Mouse (Mus musculus): ENCODE measurements around the gene Gm960. TPM values are rescaled to one million over a fixed set of nuclear protein-coding genes. Genes with fewer than 3 reads are reported as not detected.

Gm960 gene
- total RNA-seq (2022), result not detected

DNA sequence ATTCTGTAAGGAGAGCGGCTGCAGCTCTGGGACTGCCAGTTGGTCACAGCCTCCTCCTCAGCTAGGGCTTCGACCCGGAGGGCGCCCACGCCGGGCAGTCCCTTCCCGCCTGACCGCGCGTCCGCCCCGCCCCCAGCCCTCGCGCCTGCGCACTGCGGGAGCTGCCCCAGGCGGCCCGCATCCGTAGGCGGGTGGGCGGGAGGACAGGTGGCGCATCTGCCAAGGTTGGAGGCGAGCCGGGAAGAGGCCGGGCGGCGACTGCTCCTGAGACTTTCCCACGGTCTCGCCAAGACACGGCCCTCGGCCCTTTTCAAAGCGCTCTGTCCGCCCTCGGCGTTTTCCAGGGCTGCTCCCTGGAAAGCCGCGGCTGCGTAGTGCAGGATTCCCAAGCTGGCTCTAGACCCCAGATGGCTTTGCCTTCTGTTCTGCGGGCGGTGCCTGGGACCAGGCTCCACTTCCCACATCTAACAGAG is at the start of gene Gm960:
Gm960 (minus strand) TSS at position 464 of the 473 bp plus-strand sequence.
- peak; percentile 30 to 53 for DNase-seq (ENCODE audit: low spot score in 2 of 2)

DNA sequence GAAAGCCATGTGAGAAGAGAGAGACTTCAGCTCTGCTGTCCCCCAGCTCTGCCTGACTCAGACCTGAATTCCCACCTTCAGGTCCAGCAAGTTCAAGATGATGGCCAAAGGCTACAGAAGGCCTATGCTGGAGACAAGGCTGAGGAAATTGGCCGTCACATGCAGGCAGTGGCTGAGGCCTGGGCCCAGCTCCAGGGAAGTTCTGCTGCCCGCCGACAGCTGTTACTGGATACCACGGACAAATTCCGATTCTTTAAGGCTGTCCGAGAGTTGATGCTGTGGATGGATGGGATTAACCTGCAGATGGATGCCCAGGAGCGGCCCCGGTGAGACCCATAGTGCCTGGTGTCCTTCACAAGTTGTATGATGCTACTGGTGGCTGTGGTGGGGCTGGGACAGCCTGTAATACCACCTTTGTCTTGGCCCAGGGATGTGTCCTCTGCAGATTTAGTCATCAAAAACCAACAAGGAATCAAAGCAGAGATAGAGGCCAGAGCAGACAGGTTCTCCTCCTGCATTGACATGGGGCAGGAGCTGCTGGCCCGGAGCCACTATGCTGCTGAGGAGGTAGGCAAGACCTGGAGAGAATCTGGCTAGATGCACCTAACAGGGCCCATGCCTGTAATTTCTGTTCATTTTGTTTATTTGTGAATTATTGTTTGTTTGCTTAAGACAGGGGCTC is 49.3 kb upstream of the Gm960 start:
- peak in 1 of 2 experiments; percentile 1 for DNase-seq (ENCODE audit: low spot score in 2 of 2)

DNA sequence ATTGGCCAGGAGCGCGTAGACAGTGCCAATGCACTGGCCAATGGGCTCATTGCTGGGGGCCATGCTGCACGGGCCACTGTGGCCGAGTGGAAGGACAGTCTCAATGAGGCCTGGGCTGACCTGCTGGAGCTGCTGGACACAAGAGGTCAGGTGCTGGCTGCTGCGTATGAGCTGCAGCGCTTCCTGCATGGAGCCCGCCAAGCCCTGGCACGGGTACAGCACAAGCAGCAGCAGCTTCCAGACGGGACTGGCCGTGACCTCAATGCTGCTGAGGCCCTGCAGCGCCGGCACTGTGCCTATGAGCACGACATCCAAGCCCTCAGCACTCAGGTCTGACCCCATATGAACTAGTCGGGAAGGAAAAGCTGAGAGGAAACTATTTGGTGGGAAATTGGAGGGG is 48.1 kb upstream of the Gm960 start:
- peak; percentile 18 to 61 for DNase-seq (ENCODE audit: low spot score in 2 of 2)

DNA sequence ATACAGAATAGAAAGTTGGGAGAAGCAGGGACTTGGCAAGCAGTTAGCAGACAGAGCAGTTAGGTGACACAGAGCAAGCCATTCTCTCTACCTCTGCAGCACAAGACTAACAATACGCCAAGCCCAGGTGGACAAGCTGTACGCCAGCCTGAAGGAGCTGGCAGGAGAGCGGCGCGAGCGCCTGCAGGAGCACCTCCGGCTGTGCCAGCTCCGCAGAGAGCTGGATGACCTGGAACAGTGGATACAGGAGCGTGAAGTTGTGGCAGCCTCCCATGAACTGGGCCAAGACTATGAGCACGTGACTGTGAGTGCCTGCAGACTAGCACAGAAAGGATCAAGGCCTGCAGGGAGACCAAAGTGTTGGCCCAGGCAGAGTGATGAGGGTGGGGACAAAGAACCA is 47.2 kb upstream of the Gm960 start:
- no peak for DNase-seq (ENCODE audit: low spot score in 2 of 2)

DNA sequence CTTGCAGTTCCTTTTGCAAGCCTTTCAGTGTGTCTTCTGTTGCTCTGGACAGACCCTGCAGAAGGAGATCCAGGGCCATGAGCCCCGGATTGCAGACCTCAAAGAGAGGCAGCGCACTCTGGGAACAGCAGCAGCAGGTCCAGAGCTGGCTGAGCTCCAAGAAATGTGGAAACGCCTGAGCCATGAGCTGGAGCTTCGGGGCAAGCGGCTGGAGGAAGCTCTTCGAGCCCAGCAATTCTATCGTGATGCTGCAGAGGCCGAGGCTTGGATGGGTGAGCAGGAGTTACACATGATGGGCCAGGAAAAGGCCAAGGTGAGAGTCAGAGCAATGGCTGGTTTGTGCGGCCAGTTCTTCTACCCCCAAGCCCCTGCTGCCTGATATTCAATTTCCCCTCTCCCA is 46.6 kb upstream of the Gm960 start:
- DNase-seq (ENCODE audit: low spot score in 2 of 2), result no peak

DNA sequence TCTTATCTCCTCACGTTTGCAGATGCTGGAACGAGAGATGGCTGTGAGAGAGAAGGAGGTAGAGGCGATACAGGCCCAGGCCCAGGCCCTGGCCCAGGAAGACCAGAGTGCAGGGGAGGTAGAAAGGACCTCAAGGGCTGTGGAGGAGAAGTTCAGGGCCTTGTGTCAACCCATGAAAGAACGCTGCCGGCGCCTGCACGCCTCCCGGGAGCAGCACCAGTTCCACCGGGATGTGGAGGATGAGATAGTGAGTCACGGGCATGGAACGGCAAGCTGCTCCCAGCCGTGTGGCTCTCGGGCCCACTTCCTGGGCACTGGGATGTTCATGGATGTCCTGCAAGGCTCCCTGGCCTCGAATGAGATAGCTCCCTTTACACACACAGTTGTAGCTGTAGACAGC is 45.6 kb upstream of the Gm960 start:
- DNase-seq (ENCODE audit: low spot score in 2 of 2), result no peak

DNA sequence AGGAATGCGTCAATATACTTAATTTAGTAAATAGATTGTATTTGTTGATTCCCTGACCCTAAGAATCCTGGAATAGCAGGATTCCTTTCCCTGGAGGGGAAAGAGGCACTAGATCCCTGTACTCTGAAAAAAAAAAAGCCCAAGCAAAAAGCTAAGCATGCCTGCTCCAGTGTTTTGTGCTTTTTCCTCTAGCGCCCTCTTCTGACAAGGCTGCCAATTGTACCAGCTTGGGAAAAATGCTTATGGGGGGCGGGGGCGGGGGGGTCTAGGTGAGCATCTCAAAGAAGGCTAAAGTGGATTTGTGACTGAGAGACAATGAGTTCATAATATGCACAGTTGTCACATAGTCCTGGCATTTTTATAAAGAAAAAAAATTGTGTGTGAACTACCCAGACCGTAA is 45.1 kb upstream of the Gm960 start:
- DNase-seq (ENCODE audit: low spot score in 2 of 2), result no peak

DNA sequence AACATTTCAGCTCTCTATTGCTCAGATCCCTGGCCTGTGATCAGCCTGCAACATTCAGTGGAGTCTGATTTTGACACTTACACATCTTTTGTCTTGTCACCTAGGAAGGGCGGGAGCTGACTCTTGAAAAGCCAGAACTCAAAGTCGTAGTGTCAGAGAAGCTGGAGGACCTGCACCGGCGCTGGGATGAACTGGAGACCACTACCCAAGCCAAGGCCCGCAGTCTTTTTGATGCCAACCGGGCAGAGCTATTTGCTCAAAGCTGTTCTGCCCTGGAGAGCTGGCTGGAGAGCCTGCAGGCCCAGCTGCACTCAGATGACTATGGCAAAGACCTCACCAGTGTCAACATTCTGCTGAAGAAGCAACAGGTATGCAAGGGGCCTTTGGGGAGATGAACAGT is 43.8 kb upstream of the Gm960 start:
- no peak for DNase-seq (ENCODE audit: low spot score in 2 of 2)

DNA sequence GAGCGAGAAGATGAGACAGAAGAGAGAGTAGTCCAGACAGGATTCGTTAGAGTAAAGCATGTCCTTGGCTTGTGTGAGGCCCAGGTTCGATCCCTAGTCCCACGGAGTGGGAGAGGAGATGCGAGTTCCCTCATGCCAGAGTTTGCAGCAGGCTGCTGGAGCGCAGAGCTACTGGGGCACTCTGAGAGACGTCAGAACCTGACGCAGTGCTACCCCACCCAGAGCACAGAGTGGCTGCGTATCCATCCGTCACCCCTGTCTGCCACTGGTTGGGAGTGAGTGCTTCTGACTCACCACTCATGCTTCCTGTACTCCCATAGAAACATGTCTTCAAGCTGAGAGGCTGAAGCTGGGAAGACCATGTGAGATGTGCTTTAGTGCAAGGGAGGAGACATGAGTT is 43.0 kb upstream of the Gm960 start:
- no peak for DNase-seq (ENCODE audit: low spot score in 2 of 2)

DNA sequence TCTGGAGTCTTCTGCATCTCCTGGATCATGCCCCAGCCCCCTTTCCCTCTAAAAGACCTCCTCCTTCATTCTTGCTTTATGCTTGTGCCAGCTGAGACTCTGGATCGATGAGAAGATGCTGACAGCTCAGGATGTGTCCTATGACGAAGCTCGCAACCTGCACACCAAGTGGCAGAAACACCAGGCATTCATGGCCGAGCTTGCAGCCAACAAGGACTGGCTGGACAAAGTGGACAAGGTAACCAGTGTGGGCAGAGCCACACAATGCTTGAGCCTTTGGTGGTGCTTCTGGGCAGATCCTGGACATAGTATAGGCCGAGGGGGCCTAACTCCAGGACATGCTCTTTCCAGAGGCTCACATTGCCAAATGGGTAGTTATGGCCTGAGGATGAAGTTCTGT is 41.3 kb upstream of the Gm960 start:
- DNase-seq (ENCODE audit: low spot score in 2 of 2), result no peak

DNA sequence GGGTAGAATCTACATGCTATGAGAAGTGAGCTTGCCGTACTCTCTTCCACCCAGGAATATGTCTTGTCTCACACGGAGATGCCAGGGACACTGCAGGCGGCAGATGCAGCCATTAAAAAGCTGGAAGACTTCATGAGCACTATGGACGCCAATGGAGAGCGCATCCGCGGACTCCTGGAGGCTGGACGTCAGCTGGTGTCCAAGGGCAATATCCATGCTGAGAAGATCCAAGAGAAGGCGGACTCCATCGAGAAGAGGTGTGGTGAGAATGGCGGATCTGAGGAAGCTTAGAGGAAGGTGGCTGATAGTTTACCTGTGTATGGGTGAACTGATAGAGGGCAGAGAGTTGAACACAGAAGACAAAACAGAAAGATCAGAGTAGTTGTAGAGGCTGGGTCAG is 40.6 kb upstream of the Gm960 start:
- DNase-seq (ENCODE audit: low spot score in 2 of 2), result no peak

DNA sequence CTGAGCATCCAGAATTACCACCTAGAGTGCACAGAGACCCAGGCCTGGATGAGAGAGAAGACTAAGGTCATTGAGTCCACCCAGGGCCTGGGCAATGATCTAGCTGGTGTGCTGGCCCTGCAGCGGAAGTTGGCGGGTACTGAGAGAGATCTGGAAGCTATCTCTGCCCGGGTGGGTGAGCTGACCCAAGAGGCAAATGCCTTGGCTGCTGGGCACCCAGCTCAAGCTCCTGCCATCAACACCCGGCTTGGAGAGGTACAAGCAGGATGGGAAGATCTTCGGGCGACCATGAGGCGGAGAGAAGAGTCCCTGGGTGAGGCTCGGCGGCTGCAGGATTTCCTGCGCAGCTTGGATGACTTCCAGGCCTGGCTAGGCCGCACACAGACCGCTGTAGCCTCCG is 39.4 kb upstream of the Gm960 start:
- DNase-seq (ENCODE audit: low spot score in 2 of 2), result no peak

DNA sequence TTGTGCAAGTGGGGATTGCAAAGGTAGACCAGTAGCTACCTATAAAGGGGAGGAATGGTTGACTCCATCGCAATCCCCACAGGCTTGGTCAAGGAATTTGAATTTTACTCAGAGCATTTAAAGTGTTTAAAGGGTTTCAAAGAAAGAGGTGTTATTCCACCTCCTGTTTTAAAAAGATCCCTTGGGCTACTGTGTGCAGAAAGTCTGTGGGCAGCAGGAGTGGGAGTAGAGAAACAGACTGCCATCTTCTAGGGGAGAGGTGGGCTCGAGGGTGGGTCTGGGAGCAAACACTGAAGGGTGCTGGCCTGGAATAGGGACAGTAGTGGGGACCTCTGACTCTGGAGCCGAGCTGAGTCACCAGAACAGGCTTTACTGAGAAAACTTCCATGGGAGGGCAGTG is 34.6 kb upstream of the Gm960 start:
- DNase-seq (ENCODE audit: low spot score in 2 of 2), result no peak

DNA sequence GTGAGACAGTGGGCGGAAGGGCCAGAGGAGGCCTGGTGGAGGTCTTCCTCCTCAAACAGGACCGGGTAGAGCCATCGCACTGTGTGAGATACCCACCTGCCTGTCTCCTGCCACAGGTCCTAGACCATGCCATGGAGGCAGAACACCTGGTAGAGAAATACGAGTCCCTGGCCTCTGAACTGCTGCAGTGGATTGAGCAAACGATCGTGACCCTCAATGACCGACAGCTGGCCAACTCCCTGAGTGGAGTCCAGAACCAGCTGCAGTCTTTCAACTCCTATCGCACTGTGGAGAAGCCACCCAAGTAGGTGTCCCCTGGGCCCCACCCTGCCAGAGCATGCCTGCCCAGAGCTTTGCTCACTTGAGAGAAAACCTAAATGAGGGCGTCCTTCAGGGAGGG is 30.7 kb upstream of the Gm960 start:
- DNase-seq (ENCODE audit: low spot score in 2 of 2), result no peak

DNA sequence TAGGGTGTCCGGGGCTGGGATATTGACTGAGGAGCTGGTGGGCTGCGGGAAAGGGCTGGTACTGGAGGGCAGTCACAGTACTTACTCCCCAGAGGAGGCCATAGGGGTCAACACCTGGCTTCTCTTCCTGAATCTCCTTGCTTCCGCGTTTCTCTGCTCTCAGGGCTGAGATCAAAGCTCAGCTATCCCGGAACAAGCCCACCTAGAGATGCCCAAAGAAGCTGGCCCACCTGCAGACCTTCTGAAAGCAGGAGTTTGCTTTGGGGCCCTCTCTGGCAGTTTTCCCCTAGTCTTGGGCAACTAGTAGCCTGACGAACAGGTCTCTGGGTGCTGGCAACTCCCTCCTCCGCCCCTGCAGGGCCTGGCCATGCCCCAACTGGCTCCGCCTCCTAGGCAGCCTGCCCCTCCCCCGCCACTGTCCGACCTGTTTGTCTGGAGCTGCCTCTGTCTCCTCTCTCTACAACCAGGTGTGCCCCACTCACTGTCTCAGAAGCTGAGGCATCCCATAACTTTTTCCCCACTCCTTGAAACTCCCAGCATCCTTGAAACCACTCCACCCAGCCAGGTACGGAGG is 22.3 kb upstream of the Gm960 start:
- DNase-seq (ENCODE audit: low spot score in 2 of 2), result no peak

DNA sequence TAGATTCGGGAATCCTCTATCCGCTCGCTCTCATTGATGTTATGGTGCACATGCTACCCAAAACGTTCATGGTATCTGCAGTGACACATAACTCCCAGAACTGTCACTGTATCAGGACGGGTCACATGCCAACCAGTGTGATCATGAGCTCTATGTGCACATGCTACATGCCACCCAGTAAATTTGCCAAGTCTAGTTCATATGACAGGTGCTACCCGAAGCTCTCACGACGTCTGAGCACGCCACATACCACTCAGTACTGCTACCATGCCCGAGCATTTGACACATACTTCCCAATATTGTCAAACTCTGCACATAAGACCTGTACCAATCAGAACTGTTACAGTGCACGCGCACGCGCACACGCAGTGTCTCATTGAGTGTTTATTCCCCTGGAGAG is 21.6 kb upstream of the Gm960 start:
- DNase-seq (ENCODE audit: low spot score in 2 of 2), result no peak

DNA sequence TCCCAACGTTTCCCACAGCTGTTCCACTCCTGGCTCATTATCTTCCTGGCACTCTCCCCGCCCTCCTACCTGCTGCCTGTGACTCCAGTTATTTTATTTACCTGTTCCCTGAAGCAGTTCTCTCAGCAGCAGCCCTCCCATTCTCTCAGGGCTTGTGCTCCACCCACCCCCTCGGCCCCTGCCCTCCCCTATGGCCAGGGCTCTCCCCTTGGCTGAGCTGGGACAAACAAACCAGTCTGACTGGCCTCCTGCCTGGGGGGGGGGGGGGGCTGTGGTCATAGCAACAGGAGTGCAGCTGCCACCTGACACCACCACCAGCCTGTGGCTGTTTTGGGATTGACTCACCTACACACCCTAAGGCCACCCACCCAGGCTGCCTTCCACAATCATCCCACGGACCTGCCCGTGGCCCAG is 20.9 kb upstream of the Gm960 start:
- no peak for DNase-seq (ENCODE audit: low spot score in 2 of 2)

DNA sequence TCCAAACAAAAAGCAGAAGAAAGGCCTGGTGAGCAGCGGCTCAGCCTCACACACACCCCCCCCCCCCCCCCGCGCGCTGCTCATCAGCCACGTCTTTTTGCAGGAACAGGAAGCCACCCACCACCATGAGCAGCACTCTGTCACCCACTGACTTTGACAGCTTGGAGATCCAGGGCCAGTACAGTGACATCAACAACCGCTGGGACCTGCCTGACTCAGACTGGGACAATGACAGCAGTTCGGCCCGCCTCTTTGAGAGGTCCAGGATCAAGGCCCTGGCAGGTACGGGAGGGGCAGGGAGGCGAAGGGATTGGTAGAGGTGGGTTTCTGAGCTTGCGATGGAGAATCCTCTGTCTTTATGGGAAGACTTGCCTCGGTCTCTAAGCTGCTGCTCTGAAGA is 20.2 kb upstream of the Gm960 start:
- no peak for DNase-seq (ENCODE audit: low spot score in 2 of 2)

DNA sequence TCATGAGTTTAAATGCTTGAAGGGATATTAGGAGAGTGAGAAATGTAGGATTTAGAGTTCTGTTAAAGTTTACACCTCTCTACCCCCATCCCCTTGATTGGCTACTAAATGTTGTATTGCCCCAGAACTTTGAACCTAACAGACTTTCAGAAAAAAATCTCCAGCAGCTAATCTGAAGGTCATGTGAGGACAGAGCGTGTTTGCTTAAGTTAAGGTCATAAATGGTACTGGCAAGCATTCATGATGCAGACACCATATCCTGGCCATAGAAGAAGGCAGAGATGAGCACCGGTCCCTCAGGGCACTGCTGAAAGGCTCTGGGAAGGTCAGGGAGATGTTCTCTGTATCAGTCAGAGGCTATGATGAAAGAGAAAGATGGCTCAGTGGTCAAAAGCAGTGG is 18.8 kb upstream of the Gm960 start:
- no peak for DNase-seq (ENCODE audit: low spot score in 2 of 2)

DNA sequence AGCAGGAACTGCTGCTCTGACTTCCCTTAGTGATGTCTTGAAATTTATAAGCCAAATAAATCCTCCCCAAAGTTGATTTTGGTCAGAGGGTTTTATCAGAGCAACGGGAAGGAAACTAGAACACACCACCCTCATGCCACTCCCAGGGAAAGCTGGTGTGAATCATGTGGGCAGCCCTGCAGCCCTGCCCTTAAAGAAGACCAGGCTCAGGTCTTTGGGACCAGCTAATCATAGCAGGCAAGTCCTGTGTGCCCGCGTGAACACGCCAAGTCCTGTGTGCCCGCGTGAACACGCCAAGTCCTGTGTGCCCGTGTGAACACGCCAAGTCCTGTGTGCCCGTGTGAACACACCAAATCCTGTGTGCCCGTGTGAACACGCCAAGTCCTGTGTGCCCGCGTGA is 18.3 kb upstream of the Gm960 start:
- no peak for DNase-seq (ENCODE audit: low spot score in 2 of 2)

DNA sequence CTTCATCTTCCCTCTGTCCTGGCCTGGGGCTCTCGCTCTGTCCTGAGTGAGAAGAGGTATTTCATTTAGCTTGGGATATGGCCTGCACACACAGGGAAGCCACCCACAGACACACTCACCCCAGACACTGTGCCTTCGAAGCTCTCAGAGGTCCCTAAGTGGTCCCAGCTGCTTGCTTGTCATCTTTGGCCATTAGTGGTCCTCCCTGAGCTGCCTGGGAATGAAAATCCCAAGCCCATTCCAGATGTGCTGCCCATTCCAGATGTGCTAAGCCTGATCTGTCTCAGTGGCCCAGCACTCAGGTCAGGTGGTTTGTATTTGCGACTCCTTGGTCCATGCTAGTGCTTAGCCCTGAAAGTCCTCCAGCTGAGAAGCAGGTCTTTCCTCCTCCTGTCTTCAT is 15.4 kb upstream of the Gm960 start:
- no peak for DNase-seq (ENCODE audit: low spot score in 2 of 2)

DNA sequence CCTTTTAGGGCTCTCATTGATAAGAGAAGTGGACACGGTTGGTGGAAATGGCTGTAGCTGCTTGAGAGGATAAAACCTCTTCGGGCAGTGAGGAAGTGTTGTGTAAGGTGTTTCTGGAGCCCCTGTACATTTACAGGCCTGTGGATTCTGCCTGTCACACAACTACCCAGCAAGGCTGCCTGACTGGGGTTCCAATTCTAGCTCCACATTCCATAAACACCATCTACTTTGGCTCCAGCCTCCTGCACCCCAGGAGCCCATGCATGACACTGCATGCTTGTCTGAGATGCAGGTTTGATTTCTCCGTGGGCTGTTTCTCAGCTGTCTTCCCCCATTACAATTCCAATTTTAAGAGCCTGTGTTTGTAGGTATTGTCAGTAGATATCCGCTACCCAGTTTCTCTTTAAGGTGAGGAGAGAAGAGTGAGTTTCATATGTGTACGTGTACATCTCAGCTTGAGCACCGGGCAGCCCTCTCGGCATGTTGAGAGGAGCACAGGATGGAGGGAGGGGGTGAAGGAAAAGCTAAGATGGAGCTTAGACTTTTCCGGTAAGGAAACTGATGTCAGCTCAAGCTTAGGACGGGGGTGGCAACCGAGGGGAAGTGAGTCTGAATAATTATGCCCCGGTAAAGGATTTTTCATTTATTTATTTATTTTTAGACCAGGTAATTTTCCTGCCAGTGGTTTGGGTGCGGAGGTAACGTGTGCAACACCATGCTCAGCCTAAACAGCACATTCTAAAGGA is 14.5 kb upstream of the Gm960 start:
- DNase-seq (ENCODE audit: low spot score in 2 of 2), result no peak
